Mouse (Mus musculus) MEL (cell line): ENCODE measurements at regions not wholly inside any gene's neighbourhood (a gene's known extent, or its start where the extent isn't known, plus 50 kb on each side); places are given as distances from the start of the nearest gene placed in this dataset.

ENCODE experiments used
- DNase-seq: peaks from one replicate; pipeline ENCODE4 v3.0.0; 2011; ENCODE audit warnings: low read depth, low spot score
- H3K27ac ChIP-seq: 2 replicates; pipeline ENCODE4 v1.5.1; 2012; ENCODE audit warnings: low read depth, mild to moderate bottlenecking, control low read depth, low read length, moderate library complexity; ENCODE audit not compliant: control insufficient read depth
- H3K27me3 ChIP-seq, 2 experiments: fragments of 150-350 bp in 1 of 2; sonication (generic) in 1 of 2; 2 replicates each; pipeline ENCODE4 v1.6.1; 2012; ENCODE audit warnings: low read length in 2 of 2, mild to moderate bottlenecking in 2 of 2, improper control_type of control experiment in 1 of 2, moderate library complexity in 1 of 2; ENCODE audit not compliant: insufficient read depth in 2 of 2, control insufficient read depth in 1 of 2
- H3K36me3 ChIP-seq, 2 experiments: 2 replicates each; pipeline ENCODE4 v1.6.1; 2012 to 2014; ENCODE audit warnings: low read length in 2 of 2, improper control_type of control experiment in 1 of 2, inconsistent platforms in 1 of 2, mild to moderate bottlenecking in 1 of 2; ENCODE audit not compliant: insufficient read depth in 2 of 2, control insufficient read depth in 1 of 2
- H3K4me1 ChIP-seq, 2 experiments: fragments of 150-350 bp in 1 of 2; sonication (generic) in 1 of 2; 2 replicates each; pipeline ENCODE4 v1.6.1; 2012; ENCODE audit warnings: low read length in 2 of 2, improper control_type of control experiment in 1 of 2, mild to moderate bottlenecking in 1 of 2; ENCODE audit not compliant: insufficient read depth in 2 of 2, control insufficient read depth in 1 of 2
- H3K4me3 ChIP-seq, 2 experiments: fragments of 150-350 bp in 1 of 2; sonication (generic) in 1 of 2; 2 replicates each; pipeline ENCODE4 v1.5.1; 2012; ENCODE audit warnings: low read depth in 2 of 2, low read length in 2 of 2, mild to moderate bottlenecking in 2 of 2, moderate library complexity in 2 of 2, control low read depth in 1 of 2, improper control_type of control experiment in 1 of 2; ENCODE audit not compliant: control insufficient read depth in 1 of 2, insufficient read depth in 1 of 2
- H3K79me2 ChIP-seq: 2 replicates; pipeline ENCODE4 v1.6.1; 2012; ENCODE audit warnings: mild to moderate bottlenecking, low read length, moderate library complexity; ENCODE audit not compliant: control insufficient read depth, poor library complexity, insufficient read depth
- H3K9ac ChIP-seq: 2 replicates; pipeline ENCODE4 v1.6.1; 2012; ENCODE audit warnings: low read depth, mild to moderate bottlenecking, control low read depth, low read length, moderate library complexity; ENCODE audit not compliant: control insufficient read depth, poor library complexity, severe bottlenecking
- H3K9me3 ChIP-seq: fragments of 150-350 bp; sonication (generic); replicated peaks from 2 replicates; pipeline ENCODE4 v1.6.1; 2012; ENCODE audit warnings: mild to moderate bottlenecking, low read length, improper control_type of control experiment, moderate library complexity; ENCODE audit not compliant: insufficient read depth
- BHLHE40 ChIP-seq: IDR thresholded peaks from 2 replicates; pipeline ENCODE4 v1.6.1; 2012; ENCODE audit warnings: low read depth, mild to moderate bottlenecking, inconsistent platforms, low read length, improper control_type of control experiment, borderline replicate concordance
- CHD2 ChIP-seq: IDR thresholded peaks from 2 replicates; pipeline ENCODE4 v1.6.1; 2011; ENCODE audit warnings: low read length, improper control_type of control experiment
- E2F4 ChIP-seq: IDR thresholded peaks from 2 replicates; pipeline ENCODE4 v1.6.1; 2011; ENCODE audit warnings: low read depth, low read length, improper control_type of control experiment, borderline replicate concordance
- ELF1 ChIP-seq: IDR thresholded peaks from 2 replicates; pipeline ENCODE4 v1.6.1; 2014; ENCODE audit warnings: low read depth, mild to moderate bottlenecking, inconsistent platforms, low read length, improper control_type of control experiment, moderate library complexity
- GABPA ChIP-seq: IDR thresholded peaks from 2 replicates; pipeline ENCODE4 v1.6.1; 2012; ENCODE audit warnings: low read depth, mild to moderate bottlenecking, inconsistent platforms, low read length, improper control_type of control experiment, moderate library complexity
- GATA1 ChIP-seq: IDR thresholded peaks from 2 replicates; pipeline ENCODE4 v1.6.1; 2011; ENCODE audit warnings: low read depth, low read length, improper control_type of control experiment
- MAFK ChIP-seq: IDR thresholded peaks from 2 replicates; pipeline ENCODE4 v1.6.1; 2011; ENCODE audit warnings: low read depth, mild to moderate bottlenecking, low read length, improper control_type of control experiment, borderline replicate concordance
- MEF2A ChIP-seq: IDR thresholded peaks from 2 replicates; pipeline ENCODE4 v1.6.1; 2014; ENCODE audit warnings: low read depth, mild to moderate bottlenecking, inconsistent platforms, low read length, improper control_type of control experiment; ENCODE audit not compliant: poor library complexity, insufficient replicate concordance, severe bottlenecking; ENCODE audit errors: extremely low read depth
- MXI1 ChIP-seq: IDR thresholded peaks from 2 replicates; pipeline ENCODE4 v1.6.1; 2011; ENCODE audit warnings: mild to moderate bottlenecking, low read depth, low read length, improper control_type of control experiment
- MYC ChIP-seq: IDR thresholded peaks from 2 replicates; pipeline ENCODE4 v1.6.1; 2011; ENCODE audit warnings: low read depth, mild to moderate bottlenecking, low read length, improper control_type of control experiment, moderate library complexity
- NELFE ChIP-seq: IDR thresholded peaks from 2 replicates; pipeline ENCODE4 v1.6.1; 2011; ENCODE audit warnings: low read depth, low read length, improper control_type of control experiment
- POLR2AphosphoS2 ChIP-seq: IDR thresholded peaks from 2 replicates; pipeline ENCODE4 v1.6.1; 2011; ENCODE audit warnings: low read length, improper control_type of control experiment
- POLR2AphosphoS5 ChIP-seq: IDR thresholded peaks from 2 replicates; pipeline ENCODE4 v1.6.1; 2012; ENCODE audit warnings: low read depth, borderline replicate concordance, mild to moderate bottlenecking, inconsistent platforms, low read length, moderate library complexity, mixed read lengths
- RAD21 ChIP-seq: IDR thresholded peaks from 2 replicates; pipeline ENCODE4 v1.6.1; 2011; ENCODE audit warnings: mild to moderate bottlenecking, low read depth, low read length, improper control_type of control experiment
- SMC3 ChIP-seq: IDR thresholded peaks from 2 replicates; pipeline ENCODE4 v1.6.1; 2011; ENCODE audit warnings: low read depth, low read length, improper control_type of control experiment
- TBP ChIP-seq: IDR thresholded peaks from 2 replicates; pipeline ENCODE4 v1.8.0; 2011; ENCODE audit warnings: low read depth, low read length, improper control_type of control experiment
- USF1 ChIP-seq: IDR thresholded peaks from 2 replicates; pipeline ENCODE4 v1.6.1; 2014; ENCODE audit warnings: low read depth, mild to moderate bottlenecking, inconsistent platforms, low read length, improper control_type of control experiment, moderate library complexity
- ZC3H11A ChIP-seq: IDR thresholded peaks from 2 replicates; pipeline ENCODE4 v1.6.1; 2012; ENCODE audit warnings: low read depth, mild to moderate bottlenecking, inconsistent platforms, low read length, improper control_type of control experiment
- ZKSCAN1 ChIP-seq: IDR thresholded peaks from 2 replicates; pipeline ENCODE4 v1.6.1; 2012; ENCODE audit warnings: low read depth, mild to moderate bottlenecking, inconsistent platforms, low read length, improper control_type of control experiment, moderate library complexity
- ZMIZ1 ChIP-seq: IDR thresholded peaks from 2 replicates; pipeline ENCODE4 v1.6.1; 2012; ENCODE audit warnings: low read depth, mild to moderate bottlenecking, inconsistent platforms, low read length, improper control_type of control experiment, moderate library complexity
- ZNF384 ChIP-seq: IDR thresholded peaks from 2 replicates; pipeline ENCODE4 v1.6.1; 2012; ENCODE audit warnings: low read depth, mild to moderate bottlenecking, inconsistent platforms, low read length, improper control_type of control experiment

DNA sequence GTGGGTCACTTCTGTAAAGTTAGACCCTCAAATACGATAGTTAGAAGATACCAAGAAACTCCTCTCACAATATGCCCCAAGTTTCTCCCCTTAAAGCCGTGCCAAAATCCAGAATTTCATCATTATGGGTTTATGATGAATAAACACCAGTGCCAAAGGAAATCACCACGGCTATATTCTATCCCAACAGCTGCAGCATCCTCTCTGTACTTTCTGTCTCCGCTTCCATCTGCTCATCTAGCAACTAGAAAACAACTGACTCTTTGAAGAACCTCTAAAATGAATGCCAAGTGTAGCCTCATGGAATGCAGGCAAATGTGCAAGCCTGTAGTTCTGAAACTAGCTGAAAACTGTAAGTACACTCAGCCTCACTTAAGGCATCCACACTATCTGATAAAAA, 90.7 kb upstream of the B3gat1 start:
- H3K27ac ChIP-seq, result no peak overlapping the region
- no peaks in the 10 kb centered on the region for H3K4me1 ChIP-seq
- no peaks in the 10 kb centered on the region for H3K36me3 ChIP-seq
- H3K27me3 ChIP-seq, result no peaks in the 10 kb centered on the region
- TF ChIP-seq ZKSCAN1, result no peak
- TF ChIP-seq E2F4, result no peak
- no peak for TF ChIP-seq MEF2A
- TF ChIP-seq CHD2, result no peak
- no peak for DNase-seq
- H3K9ac ChIP-seq, result no peak overlapping the region
- H3K9me3 ChIP-seq, result no peaks in the 10 kb centered on the region
- no peaks in the 10 kb centered on the region for H3K79me2 ChIP-seq
- H3K4me3 ChIP-seq, result no peak overlapping the region

- no peak overlapping the region for H3K27ac ChIP-seq
- no peaks in the 10 kb centered on the region for H3K4me1 ChIP-seq
- no peak for DNase-seq
- H3K4me3 ChIP-seq, result no peak overlapping the region
- no peaks in the 10 kb centered on the region for H3K79me2 ChIP-seq
- no peaks in the 10 kb centered on the region for H3K36me3 ChIP-seq
- H3K9ac ChIP-seq, result no peak overlapping the region
- no peaks in the 10 kb centered on the region for H3K9me3 ChIP-seq
- no peaks in the 10 kb centered on the region for H3K27me3 ChIP-seq
- no peak for TF ChIP-seq GATA1
- no peak for TF ChIP-seq ELF1
- no peak for TF ChIP-seq ZC3H11A
- TF ChIP-seq USF1, result no peak
- no peak for TF ChIP-seq BHLHE40
- TF ChIP-seq ZMIZ1, result no peak
- TF ChIP-seq GABPA, result no peak
- TF ChIP-seq RAD21, result no peak
- TF ChIP-seq ZNF384, result no peak
- TF ChIP-seq NELFE, result no peak
- TF ChIP-seq POLR2AphosphoS2, result no peak
- no peak for TF ChIP-seq MAFK
- no peak for TF ChIP-seq MYC
- TF ChIP-seq POLR2AphosphoS5, result no peak
- TF ChIP-seq CHD2, result no peak
- TF ChIP-seq SMC3, result no peak
- TF ChIP-seq MXI1, result no peak
- TF ChIP-seq TBP, result no peak
- TF ChIP-seq, all 39 proteins: peak for 0
Observed at GRCm38 (mm10) chr9:26649506-26649905, 84.0 kb upstream of the B3gat1 start.
